Mouse (Mus musculus): ENCODE measurements at regions not wholly inside any gene's neighbourhood (a gene's known extent, or its start where the extent isn't known, plus 50 kb on each side); places are given as distances from the start of the nearest gene placed in this dataset.

DNA sequence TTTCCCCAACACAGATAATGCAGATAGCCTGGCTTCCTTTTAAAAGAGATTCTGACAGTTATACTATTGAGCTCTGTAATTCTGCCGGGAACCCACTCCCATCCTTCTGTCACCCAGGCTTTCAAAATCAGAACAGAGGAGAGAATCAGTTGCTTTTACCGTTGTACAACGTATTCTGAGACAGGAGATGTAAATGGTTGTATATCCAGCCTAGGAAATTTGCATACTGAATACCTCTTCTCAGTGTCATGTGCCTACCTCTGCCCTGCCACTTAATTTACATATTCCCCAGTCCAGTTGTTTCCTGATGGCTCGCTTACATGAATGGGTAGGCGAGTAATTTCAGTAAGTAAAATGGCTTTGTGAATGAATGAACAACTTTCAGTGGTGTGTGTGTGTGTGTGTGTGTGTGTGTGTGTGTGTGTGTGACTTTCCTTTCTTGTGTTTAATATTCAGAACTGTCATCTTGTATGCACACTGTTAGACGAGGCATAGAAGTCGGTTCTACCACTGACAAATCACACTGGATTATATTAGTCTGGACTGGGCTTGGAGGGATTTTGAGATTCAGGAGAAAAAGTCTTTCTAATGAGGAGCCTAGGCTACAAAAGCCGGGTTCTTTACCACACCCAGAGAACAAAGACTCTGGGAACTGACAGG lies 282.2 kb upstream of the Cdh6 start:
- H3K4me3 ChIP-seq (replicated peaks): no peak overlapping the region
- H3K4me1 ChIP-seq: no peaks in the 10 kb centered on the region
- H3K9me3 ChIP-seq: no peaks in the 10 kb centered on the region
- no peaks in the 10 kb centered on the region for H3K27me3 ChIP-seq (replicated peaks)
- H3K9ac ChIP-seq: no peak overlapping the region
- no peak overlapping the region for H3K4me2 ChIP-seq
- ATAC-seq (ENCODE audit: insufficient read depth, low FRiP score, low read depth): no peak
- no peak overlapping the region for H3K27ac ChIP-seq
- no peaks in the 10 kb centered on the region for H3K36me3 ChIP-seq
- 74% methylated on average over 8 of the region's 8 CpGs for WGBS

- H3K4me2 ChIP-seq: no peak overlapping the region
- H3K27me3 ChIP-seq (replicated peaks): no peaks in the 10 kb centered on the region
- H3K9ac ChIP-seq: no peak overlapping the region
- no peak for ATAC-seq (ENCODE audit: insufficient read depth, low FRiP score, low read depth)
- H3K9me3 ChIP-seq: no peaks in the 10 kb centered on the region
- no peaks in the 10 kb centered on the region for H3K36me3 ChIP-seq
- 90% methylated on average over 5 of the region's 5 CpGs for WGBS
- no peaks in the 10 kb centered on the region for H3K4me1 ChIP-seq
- H3K4me3 ChIP-seq (replicated peaks): no peak overlapping the region
- no peak overlapping the region for H3K27ac ChIP-seq
These were observed 276.9 kb upstream of the Cdh6 start for GRCm38 (mm10) chr15:13450385-13450784.

GRCm38 (mm10) chr15:13434608-13435007 lies 261.1 kb upstream of the Cdh6 start:
- WGBS: 53% methylated on average over 1 of the region's 1 CpGs
- H3K27me3 ChIP-seq (replicated peaks): no peaks in the 10 kb centered on the region
- H3K36me3 ChIP-seq: no peaks in the 10 kb centered on the region
- no peak overlapping the region for H3K27ac ChIP-seq
- H3K4me1 ChIP-seq: no peaks in the 10 kb centered on the region
- H3K9me3 ChIP-seq: no peaks in the 10 kb centered on the region
- no peak for ATAC-seq (ENCODE audit: insufficient read depth, low FRiP score, low read depth)
- H3K4me2 ChIP-seq: no peak overlapping the region
- H3K4me3 ChIP-seq (replicated peaks): no peak overlapping the region
- no peak overlapping the region for H3K9ac ChIP-seq

DNA sequence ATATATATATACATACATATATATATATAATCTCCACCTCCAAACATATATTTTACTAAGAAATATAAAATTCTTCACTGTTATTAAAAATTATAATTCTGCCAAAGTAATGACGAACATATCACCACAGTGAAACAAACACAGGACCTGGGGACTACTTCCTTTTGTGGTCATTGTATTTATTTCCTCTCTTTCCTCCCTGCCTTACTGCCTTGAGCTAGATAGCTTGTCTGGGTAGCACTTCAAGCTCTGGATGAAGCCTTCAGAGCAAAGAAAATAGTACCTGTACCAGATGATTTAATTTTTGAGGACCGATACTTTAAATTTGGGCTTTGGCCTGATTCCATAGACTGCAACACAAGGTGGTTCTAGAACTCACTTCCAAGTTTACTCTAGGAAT lies 259.5 kb upstream of the Cdh6 start:
- Histone ChIP-seq H3K4me1 (no peaks in the 10 kb centered on the region), H3K4me2 (no peak overlapping the region), H3K27me3 (replicated peaks) (no peaks in the 10 kb centered on the region), H3K9ac (no peak overlapping the region), H3K27ac (no peak overlapping the region), H3K36me3 (no peaks in the 10 kb centered on the region), H3K9me3 (no peaks in the 10 kb centered on the region), H3K4me3 (replicated peaks) (no peak overlapping the region)
- 86% methylated on average over 2 of the region's 2 CpGs for whole genome bisulfite sequencing
- no peak for ATAC-seq (ENCODE audit: insufficient read depth, low FRiP score, low read depth)

GRCm38 (mm10) chr15:13419616-13420015 lies 246.1 kb upstream of the Cdh6 start:
- no peak for ATAC-seq (ENCODE audit: insufficient read depth, low FRiP score, low read depth)
- Histone ChIP-seq H3K4me2 (no peak overlapping the region), H3K4me3 (replicated peaks) (no peak overlapping the region), H3K9me3 (no peaks in the 10 kb centered on the region), H3K9ac (no peak overlapping the region), H3K27ac (no peak overlapping the region), H3K27me3 (replicated peaks) (no peaks in the 10 kb centered on the region), H3K4me1 (no peaks in the 10 kb centered on the region), H3K36me3 (no peaks in the 10 kb centered on the region)
- 16% methylated on average over 3 of the region's 3 CpGs for WGBS

GRCm38 (mm10) chr15:13410065-13410688 lies 236.7 kb upstream of the Cdh6 start:
- Histone ChIP-seq H3K36me3 (no peaks in the 10 kb centered on the region), H3K27ac (no peak overlapping the region), H3K9ac (no peak overlapping the region), H3K4me2 (no peak overlapping the region), H3K9me3 (no peaks in the 10 kb centered on the region), H3K4me3 (replicated peaks) (no peak overlapping the region), H3K4me1 (no peaks in the 10 kb centered on the region), H3K27me3 (replicated peaks) (no peaks in the 10 kb centered on the region)
- no peak for ATAC-seq (ENCODE audit: insufficient read depth, low FRiP score, low read depth)
- 56% methylated on average over 11 of the region's 11 CpGs for WGBS

DNA sequence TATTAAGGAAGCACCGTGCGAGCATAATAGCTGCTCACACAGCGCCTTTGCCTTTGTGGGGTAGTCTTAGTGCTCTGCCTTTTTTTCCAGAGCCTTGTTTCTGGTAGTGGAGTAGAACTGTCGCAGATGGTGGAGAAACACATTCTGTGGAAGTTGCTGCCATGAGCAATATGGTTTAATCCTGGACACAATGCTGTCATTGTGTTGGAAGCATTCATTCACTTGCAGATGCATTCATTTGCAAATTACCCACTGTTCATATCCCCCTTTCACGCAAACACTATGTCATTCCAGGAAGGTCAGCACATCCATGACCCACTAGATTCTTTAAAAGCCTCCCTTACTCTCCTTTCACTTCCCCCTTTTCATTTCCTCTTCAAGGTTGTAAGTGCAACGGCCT lies 219.7 kb upstream of the Cdh6 start:
- Histone ChIP-seq H3K9ac (no peak overlapping the region), H3K36me3 (no peaks in the 10 kb centered on the region), H3K4me1 (no peaks in the 10 kb centered on the region), H3K9me3 (no peaks in the 10 kb centered on the region), H3K4me2 (no peak overlapping the region), H3K27me3 (replicated peaks) (no peaks in the 10 kb centered on the region), H3K27ac (no peak overlapping the region), H3K4me3 (replicated peaks) (no peak overlapping the region)
- no peak for ATAC-seq (ENCODE audit: insufficient read depth, low FRiP score, low read depth)
- 62% methylated on average over 6 of the region's 6 CpGs for WGBS

GRCm38 (mm10) chr15:13391331-13391730 lies 217.9 kb upstream of the Cdh6 start:
- H3K4me1 ChIP-seq: no peaks in the 10 kb centered on the region
- H3K4me3 ChIP-seq (replicated peaks): no peak overlapping the region
- ATAC-seq (ENCODE audit: insufficient read depth, low FRiP score, low read depth): no peak
- no peaks in the 10 kb centered on the region for H3K27me3 ChIP-seq (replicated peaks)
- no peak overlapping the region for H3K4me2 ChIP-seq
- no peaks in the 10 kb centered on the region for H3K9me3 ChIP-seq
- no peaks in the 10 kb centered on the region for H3K36me3 ChIP-seq
- 52% methylated on average over 4 of the region's 4 CpGs for WGBS
- no peak overlapping the region for H3K27ac ChIP-seq
- no peak overlapping the region for H3K9ac ChIP-seq

- 22% methylated on average over 6 of the region's 6 CpGs for WGBS
- Histone ChIP-seq H3K36me3 (no peaks in the 10 kb centered on the region), H3K9ac (no peak overlapping the region), H3K9me3 (no peaks in the 10 kb centered on the region), H3K4me3 (replicated peaks) (no peak overlapping the region), H3K27ac (no peak overlapping the region), H3K27me3 (replicated peaks) (no peaks in the 10 kb centered on the region), H3K4me2 (no peak overlapping the region), H3K4me1 (no peaks in the 10 kb centered on the region)
- ATAC-seq (ENCODE audit: insufficient read depth, low FRiP score, low read depth): no peak
These were observed 211.3 kb upstream of the Cdh6 start for GRCm38 (mm10) chr15:13384815-13385214.

GRCm38 (mm10) chr15:13375590-13375989 lies 202.1 kb upstream of the Cdh6 start:
- no peak for ATAC-seq (ENCODE audit: insufficient read depth, low FRiP score, low read depth)
- Histone ChIP-seq H3K27me3 (replicated peaks) (no peaks in the 10 kb centered on the region), H3K4me3 (replicated peaks) (no peak overlapping the region), H3K9me3 (no peaks in the 10 kb centered on the region), H3K4me2 (no peak overlapping the region), H3K9ac (no peak overlapping the region), H3K27ac (no peak overlapping the region), H3K4me1 (no peaks in the 10 kb centered on the region), H3K36me3 (no peaks in the 10 kb centered on the region)
- WGBS: 86% methylated on average over 3 of the region's 3 CpGs

- 54% methylated on average over 5 of the region's 5 CpGs for WGBS
- no peak for ATAC-seq (ENCODE audit: insufficient read depth, low FRiP score, low read depth)
- Histone ChIP-seq H3K4me2 (no peak overlapping the region), H3K4me1 (no peaks in the 10 kb centered on the region), H3K27ac (no peak overlapping the region), H3K9ac (no peak overlapping the region), H3K27me3 (replicated peaks) (no peaks in the 10 kb centered on the region), H3K36me3 (no peaks in the 10 kb centered on the region), H3K9me3 (no peaks in the 10 kb centered on the region), H3K4me3 (replicated peaks) (no peak overlapping the region)
These were observed 195.3 kb upstream of the Cdh6 start for GRCm38 (mm10) chr15:13368799-13369198.

DNA sequence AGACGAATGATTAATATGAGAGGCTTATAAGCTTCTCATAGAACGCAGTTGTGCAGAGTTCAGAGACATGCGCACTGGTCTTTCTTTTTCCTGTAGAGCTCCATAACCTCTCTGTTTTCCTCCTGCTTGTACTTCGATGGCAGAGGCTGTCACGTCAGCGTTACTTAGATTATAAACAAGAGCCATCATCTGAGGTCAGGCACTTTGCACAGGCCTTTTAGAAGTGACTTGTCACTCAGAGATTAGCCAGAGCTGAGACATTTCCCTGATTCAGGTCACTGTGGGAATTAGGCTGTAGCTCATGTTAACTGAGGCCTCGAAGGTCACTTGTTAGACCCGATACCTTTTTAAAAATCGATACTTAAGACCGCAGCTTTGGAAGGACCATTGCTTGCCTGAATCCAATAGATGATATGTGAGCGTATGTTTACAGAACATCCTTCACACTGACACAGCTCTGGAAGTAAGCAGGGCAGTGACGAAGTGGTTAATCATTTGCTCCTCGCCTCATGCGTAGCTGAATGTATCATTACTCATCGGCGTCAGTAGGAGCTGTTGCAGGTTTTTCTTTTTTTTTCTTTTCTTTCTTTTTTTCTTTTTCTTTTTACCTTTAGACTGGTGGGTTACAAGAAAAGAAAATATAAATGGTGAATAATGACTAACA lies 193.9 kb upstream of the Cdh6 start:
- H3K9ac ChIP-seq: no peak overlapping the region
- peak overlapping the region; percentile 33 for H3K4me2 ChIP-seq
- H3K9me3 ChIP-seq: no peaks in the 10 kb centered on the region
- H3K4me3 ChIP-seq (replicated peaks): no peak overlapping the region; the same call in 1 of the 2 replicates
- ATAC-seq (ENCODE audit: insufficient read depth, low FRiP score, low read depth): no peak; the same call in 1 of the 2 replicates
- no peaks in the 10 kb centered on the region for H3K4me1 ChIP-seq
- H3K36me3 ChIP-seq: no peaks in the 10 kb centered on the region
- no peaks in the 10 kb centered on the region for H3K27me3 ChIP-seq (replicated peaks)
- no peak overlapping the region for H3K27ac ChIP-seq
- 16% methylated on average over 16 of the region's 16 CpGs for WGBS
